Mouse (Mus musculus): ENCODE measurements around the gene Ubald1. TPM values are rescaled to one million over a fixed set of nuclear protein-coding genes. Genes with fewer than 3 reads are reported as not detected.

Gene Ubald1
- total and polyA plus RNA-seq, 2 experiments from 2014 or later: 37.6 to 66.6 TPM

GRCm38 (mm10) chr16:4875198-4876032 lies 4.7 kb downstream of the Ubald1 start:
- no peak for TF ChIP-seq CTCF (IDR thresholded peaks at IDR 0.05; ENCODE audit: low read depth)
- ATAC-seq (no peak), DNase-seq (ENCODE audit: low spot score) (no peak)
- H3K9me3 ChIP-seq (ENCODE audit: low read length): no peaks in the 10 kb centered on the region
- WGBS: 65% methylated on average over 22 of the region's 23 CpGs
- no peak overlapping the region for H3K27ac ChIP-seq
- H3K27me3 ChIP-seq (ENCODE audit: insufficient read depth, low read length): no peaks in the 10 kb centered on the region
- H3K36me3 ChIP-seq (ENCODE audit: insufficient read depth, low read length): peaks cover 3% of the 10 kb centered on the region; the same call in 1 of the 2 replicates
- no peak overlapping the region for H3K4me2 ChIP-seq (ENCODE audit: low read depth, low read length)
- H3K4me1 ChIP-seq (ENCODE audit: insufficient read depth, low read length): peaks cover 15% of the 10 kb centered on the region
- H3K9ac ChIP-seq (replicated peaks; ENCODE audit: low read length): no peak overlapping the region
- no peak overlapping the region for H3K4me3 ChIP-seq (ENCODE audit: low read length)

DNA sequence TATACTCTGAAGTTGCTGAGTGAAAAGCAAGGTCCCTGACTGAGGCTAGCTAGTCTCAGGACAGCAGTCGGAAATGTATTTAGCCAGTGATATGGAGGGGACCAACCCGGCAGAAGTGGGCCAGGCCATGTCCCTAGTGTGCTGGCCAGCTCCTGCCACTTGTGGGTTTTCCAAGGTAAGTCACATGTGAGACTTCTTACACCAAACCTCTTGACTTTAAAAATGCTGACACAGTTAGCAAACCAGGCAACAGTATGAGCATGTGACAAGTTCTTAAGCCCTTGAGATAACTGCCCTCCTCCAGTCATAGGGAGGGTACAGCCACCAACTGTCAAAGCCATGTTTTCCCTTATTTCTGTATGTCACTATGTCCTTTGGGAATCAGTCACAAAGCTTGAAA lies 8.2 kb downstream of the Ubald1 start:
- Histone ChIP-seq H3K36me3 (ENCODE audit: insufficient read depth, low read length) (peaks cover 3% of the 10 kb centered on the region; the same call in 1 of the 2 replicates), H3K4me1 (ENCODE audit: insufficient read depth, low read length) (no peaks in the 10 kb centered on the region), H3K9me3 (ENCODE audit: low read length) (no peaks in the 10 kb centered on the region), H3K27me3 (ENCODE audit: insufficient read depth, low read length) (no peaks in the 10 kb centered on the region), H3K4me2 (ENCODE audit: low read depth, low read length) (no peak overlapping the region), H3K27ac (no peak overlapping the region), H3K9ac (replicated peaks; ENCODE audit: low read length) (no peak overlapping the region), H3K4me3 (ENCODE audit: low read length) (no peak overlapping the region)
- DNase-seq (ENCODE audit: low spot score) (no peak), ATAC-seq (no peak)
- TF ChIP-seq CTCF (IDR thresholded peaks at IDR 0.05; ENCODE audit: low read depth): no peak
- WGBS: 89% methylated on average over 2 of the region's 2 CpGs

DNA sequence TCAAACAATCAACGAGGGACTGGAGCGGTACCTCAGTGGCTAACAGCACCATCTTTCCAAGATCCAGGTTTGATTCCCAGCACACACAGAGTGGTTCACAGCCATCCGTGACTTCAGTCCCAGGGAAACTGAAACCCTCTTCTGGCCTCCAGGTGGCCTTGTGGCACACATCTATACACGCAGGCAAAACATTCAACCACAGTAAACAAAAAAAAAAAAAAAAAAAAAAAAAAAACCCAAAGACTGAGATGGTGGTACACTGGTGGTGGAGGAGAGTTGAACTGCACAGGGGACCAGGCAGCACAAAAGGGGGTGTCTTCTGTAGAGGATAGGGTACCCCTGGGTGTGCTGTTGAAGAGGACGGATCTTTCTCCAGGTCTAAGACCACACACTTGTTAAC lies 9.6 kb downstream of the Ubald1 start:
- DNase-seq (ENCODE audit: low spot score) (no peak), ATAC-seq (no peak)
- 91% methylated on average over 5 of the region's 5 CpGs for WGBS
- H3K9me3 ChIP-seq (ENCODE audit: low read length): no peaks in the 10 kb centered on the region
- no peaks in the 10 kb centered on the region for H3K4me1 ChIP-seq (ENCODE audit: insufficient read depth, low read length)
- H3K9ac ChIP-seq (replicated peaks; ENCODE audit: low read length): no peak overlapping the region
- TF ChIP-seq CTCF (IDR thresholded peaks at IDR 0.05; ENCODE audit: low read depth): no peak
- no peak overlapping the region for H3K4me2 ChIP-seq (ENCODE audit: low read depth, low read length)
- H3K4me3 ChIP-seq (ENCODE audit: low read length): no peak overlapping the region
- H3K36me3 ChIP-seq (ENCODE audit: insufficient read depth, low read length): peaks cover 3% of the 10 kb centered on the region; the same call in 1 of the 2 replicates
- no peaks in the 10 kb centered on the region for H3K27me3 ChIP-seq (ENCODE audit: insufficient read depth, low read length)
- H3K27ac ChIP-seq: no peak overlapping the region

DNA sequence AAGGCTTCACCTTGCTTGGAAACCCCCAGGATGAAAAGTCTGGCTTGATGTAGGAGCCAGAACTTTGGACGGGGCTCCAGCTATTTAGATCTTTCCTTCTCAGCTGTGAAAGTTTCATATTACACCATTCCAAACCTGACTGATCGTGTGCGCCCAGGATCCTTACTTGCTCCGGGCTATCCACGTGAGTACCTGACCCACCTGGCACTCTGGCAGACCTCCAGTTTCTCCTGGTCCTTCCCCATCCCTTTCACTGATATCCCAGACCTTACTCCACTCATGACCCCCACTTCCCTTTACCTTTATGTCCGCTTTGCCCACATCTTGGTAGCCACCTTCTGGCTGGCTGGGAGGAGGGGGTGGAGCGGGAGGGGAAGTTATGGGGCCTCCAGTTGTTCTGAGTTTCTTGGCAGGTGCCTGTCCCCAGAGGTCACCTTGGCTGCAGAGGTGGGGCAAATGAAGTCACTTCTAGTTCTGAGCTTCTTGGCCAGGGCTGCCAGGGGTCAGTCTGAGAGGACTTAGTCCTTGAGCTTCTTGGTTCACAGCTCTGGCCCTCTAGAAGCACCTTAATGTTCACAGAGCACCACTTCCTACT lies 13.9 kb downstream of the Ubald1 start:
- H3K4me2 ChIP-seq (ENCODE audit: low read depth, low read length): no peak overlapping the region
- DNase-seq (ENCODE audit: low spot score) (no peak), ATAC-seq (no peak)
- H3K27me3 ChIP-seq (ENCODE audit: insufficient read depth, low read length): no peaks in the 10 kb centered on the region
- TF ChIP-seq CTCF (IDR thresholded peaks at IDR 0.05; ENCODE audit: low read depth): no peak
- WGBS: 70% methylated on average over 7 of the region's 7 CpGs
- no peaks in the 10 kb centered on the region for H3K4me1 ChIP-seq (ENCODE audit: insufficient read depth, low read length)
- no peaks in the 10 kb centered on the region for H3K9me3 ChIP-seq (ENCODE audit: low read length)
- no peak overlapping the region for H3K4me3 ChIP-seq (ENCODE audit: low read length)
- no peaks in the 10 kb centered on the region for H3K36me3 ChIP-seq (ENCODE audit: insufficient read depth, low read length)
- no peak overlapping the region for H3K9ac ChIP-seq (replicated peaks; ENCODE audit: low read length)
- no peak overlapping the region for H3K27ac ChIP-seq

- no peaks in the 10 kb centered on the region for H3K27me3 ChIP-seq (ENCODE audit: insufficient read depth, low read length)
- 86% methylated on average over 8 of the region's 8 CpGs for WGBS
- no peak overlapping the region for H3K4me3 ChIP-seq (ENCODE audit: low read length)
- H3K4me2 ChIP-seq (ENCODE audit: low read depth, low read length): no peak overlapping the region
- H3K9me3 ChIP-seq (ENCODE audit: low read length): no peaks in the 10 kb centered on the region
- H3K36me3 ChIP-seq (ENCODE audit: insufficient read depth, low read length): no peaks in the 10 kb centered on the region
- H3K4me1 ChIP-seq (ENCODE audit: insufficient read depth, low read length): no peaks in the 10 kb centered on the region
- TF ChIP-seq CTCF (IDR thresholded peaks at IDR 0.05; ENCODE audit: low read depth): no peak
- ATAC-seq (no peak), DNase-seq (ENCODE audit: low spot score) (no peak)
- H3K27ac ChIP-seq: no peak overlapping the region
- H3K9ac ChIP-seq (replicated peaks; ENCODE audit: low read length): no peak overlapping the region
Measured at GRCm38 (mm10) chr16:4863742-4864141, 16.4 kb downstream of the Ubald1 start.

- peak; percentile 90 for TF ChIP-seq CTCF (IDR thresholded peaks at IDR 0.05; ENCODE audit: low read depth)
- no peaks in the 10 kb centered on the region for H3K36me3 ChIP-seq (ENCODE audit: insufficient read depth, low read length)
- H3K9ac ChIP-seq (replicated peaks; ENCODE audit: low read length): no peak overlapping the region
- peak; percentile 87 for ATAC-seq
- no peak overlapping the region for H3K4me3 ChIP-seq (ENCODE audit: low read length)
- no peaks in the 10 kb centered on the region for H3K9me3 ChIP-seq (ENCODE audit: low read length)
- H3K4me2 ChIP-seq (ENCODE audit: low read depth, low read length): no peak overlapping the region
- DNase-seq (ENCODE audit: low spot score): peak; percentile 79
- no peak overlapping the region for H3K27ac ChIP-seq
- 54% methylated on average over 9 of the region's 9 CpGs for WGBS
- no peaks in the 10 kb centered on the region for H3K27me3 ChIP-seq (ENCODE audit: insufficient read depth, low read length)
- H3K4me1 ChIP-seq (ENCODE audit: insufficient read depth, low read length): no peaks in the 10 kb centered on the region
Measured at GRCm38 (mm10) chr16:4862863-4863483, 17.1 kb downstream of the Ubald1 start.
